In the genomic region with DNA sequence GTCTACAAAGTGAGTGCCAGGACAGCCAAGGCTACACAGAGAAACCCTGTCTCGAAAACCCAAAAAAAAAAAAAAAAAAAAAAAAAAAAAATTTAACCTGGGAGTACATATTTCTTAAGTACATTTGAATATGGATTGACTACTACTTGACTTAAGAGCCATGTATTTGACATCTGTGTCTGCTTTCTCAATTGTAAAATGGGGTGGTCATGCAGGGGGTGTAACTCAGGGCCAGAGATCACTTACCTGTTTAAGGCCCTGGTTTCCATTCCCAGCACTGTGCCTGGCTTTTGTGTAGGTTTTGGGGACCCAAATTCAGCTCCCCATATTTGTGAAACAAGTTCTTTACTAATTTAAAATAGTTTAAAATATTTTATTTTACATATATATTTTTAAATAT, we compare ENCODE assay signal across 28 mouse cellular contexts. TPM values are rescaled to one million over a fixed set of nuclear protein-coding genes. Genes with fewer than 3 reads are reported as not detected.
"Had no signal": no experiment of that assay in that cellular context is flagged by ENCODE, and none has a peak within 500 bp of the region (broad histone marks: within the 10 kb centered on the region; RNA-seq: fewer than 3 reads in every experiment).

No protein-coding gene starts in this region.

- H3K27ac ChIP-seq: embryonic facial prominence, embryonic 10.5 days; embryonic facial prominence, embryonic 12.5 days; embryonic facial prominence, embryonic 13.5 days; embryonic facial prominence, embryonic 15.5 days; forebrain, embryonic 10.5 days; forebrain, embryonic 12.5 days; forebrain, embryonic 13.5 days; forebrain, embryonic 15.5 days; gastrocnemius, adult 2 months; heart, adult 2 months had no signal

- H3K4me3 ChIP-seq: embryonic facial prominence, embryonic 10.5 days; embryonic facial prominence, embryonic 12.5 days; embryonic facial prominence, embryonic 13.5 days; embryonic facial prominence, embryonic 15.5 days; erythroblast, embryonic 14.5 days; forebrain, embryonic 10.5 days; forebrain, embryonic 12.5 days; forebrain, embryonic 13.5 days; forebrain, embryonic 15.5 days; gastrocnemius, adult 2 months; heart, adult 2 months had no signal

- H3K9me3 ChIP-seq: embryonic facial prominence, embryonic 10.5 days; embryonic facial prominence, embryonic 12.5 days; embryonic facial prominence, embryonic 13.5 days; embryonic facial prominence, embryonic 15.5 days; forebrain, embryonic 10.5 days; forebrain, embryonic 12.5 days; forebrain, embryonic 13.5 days; forebrain, embryonic 15.5 days had no signal

- H3K4me1 ChIP-seq: embryonic facial prominence, embryonic 10.5 days; embryonic facial prominence, embryonic 15.5 days; forebrain, embryonic 10.5 days; forebrain, embryonic 12.5 days; forebrain, embryonic 13.5 days; forebrain, embryonic 15.5 days had no signal

- H3K36me3 ChIP-seq: embryonic facial prominence, embryonic 10.5 days; embryonic facial prominence, embryonic 12.5 days; embryonic facial prominence, embryonic 13.5 days; embryonic facial prominence, embryonic 15.5 days; forebrain, embryonic 10.5 days; forebrain, embryonic 12.5 days; forebrain, embryonic 15.5 days had no signal

- DNase-seq: cerebellum, adult 8-10 months; cerebellum, adult 9-10 months; cerebellum, adult 9-11 months; cerebellum, postnatal 10 days; cerebellum, postnatal 14 days; cerebellum, postnatal 25 days; cerebellum, postnatal 36 days; embryo, embryonic 11 days; forebrain, postnatal 0 days; gastrocnemius, adult 2 months; gastrocnemius, postnatal 10 days; gastrocnemius, postnatal 14 days; gastrocnemius, postnatal 25 days; gastrocnemius, postnatal 36 days; heart, adult 11 months; heart, adult 18-20 months; heart, adult 2 months had no signal

- H3K9ac ChIP-seq: embryonic facial prominence, embryonic 12.5 days; embryonic facial prominence, embryonic 13.5 days; embryonic facial prominence, embryonic 15.5 days; forebrain, embryonic 12.5 days; forebrain, embryonic 13.5 days; forebrain, embryonic 15.5 days; forebrain, postnatal 0 days had no signal

- ATAC-seq: forebrain, embryonic 13.5 days; forebrain, embryonic 14.5 days; forebrain, embryonic 15.5 days; forebrain, embryonic 16.5 days; forebrain, postnatal 0 days had no signal

- H3K27me3 ChIP-seq: embryonic facial prominence, embryonic 12.5 days; embryonic facial prominence, embryonic 13.5 days; embryonic facial prominence, embryonic 15.5 days; forebrain, embryonic 12.5 days; forebrain, embryonic 13.5 days; forebrain, embryonic 15.5 days had no signal

- H3K4me2 ChIP-seq: embryonic facial prominence, embryonic 12.5 days; embryonic facial prominence, embryonic 13.5 days; embryonic facial prominence, embryonic 15.5 days; forebrain, embryonic 12.5 days; forebrain, embryonic 13.5 days; forebrain, embryonic 15.5 days had no signal

RNA-seq across cellular contexts. Expression of a gene that starts 33.7 kb away (rescaled TPM):
- polyA plus RNA-seq: erythroblast, embryonic 14.5 days had no signal
